Mouse (Mus musculus) MEL (cell line): ENCODE data around the gene Larp1b. TPM values are rescaled to one million over a fixed set of nuclear protein-coding genes. Genes with fewer than 3 reads are reported as not detected.

Source experiments
- DNase-seq: peaks from one replicate; pipeline ENCODE4 v3.0.0; 2011; ENCODE audit warnings: low read depth, low spot score
- H3K27ac ChIP-seq: 2 replicates; pipeline ENCODE4 v1.5.1; 2012; ENCODE audit warnings: low read depth, mild to moderate bottlenecking, control low read depth, low read length, moderate library complexity; ENCODE audit not compliant: control insufficient read depth
- H3K27me3 ChIP-seq, 2 experiments: fragments of 150-350 bp in 1 of 2; sonication (generic) in 1 of 2; 2 replicates each; pipeline ENCODE4 v1.6.1; 2012; ENCODE audit warnings: low read length in 2 of 2, mild to moderate bottlenecking in 2 of 2, improper control_type of control experiment in 1 of 2, moderate library complexity in 1 of 2; ENCODE audit not compliant: insufficient read depth in 2 of 2, control insufficient read depth in 1 of 2
- H3K36me3 ChIP-seq, 2 experiments: 2 replicates each; pipeline ENCODE4 v1.6.1; 2012 to 2014; ENCODE audit warnings: low read length in 2 of 2, improper control_type of control experiment in 1 of 2, inconsistent platforms in 1 of 2, mild to moderate bottlenecking in 1 of 2; ENCODE audit not compliant: insufficient read depth in 2 of 2, control insufficient read depth in 1 of 2
- H3K4me1 ChIP-seq, 2 experiments: fragments of 150-350 bp in 1 of 2; sonication (generic) in 1 of 2; 2 replicates each; pipeline ENCODE4 v1.6.1; 2012; ENCODE audit warnings: low read length in 2 of 2, improper control_type of control experiment in 1 of 2, mild to moderate bottlenecking in 1 of 2; ENCODE audit not compliant: insufficient read depth in 2 of 2, control insufficient read depth in 1 of 2
- H3K4me3 ChIP-seq, 2 experiments: fragments of 150-350 bp in 1 of 2; sonication (generic) in 1 of 2; 2 replicates each; pipeline ENCODE4 v1.5.1; 2012; ENCODE audit warnings: low read depth in 2 of 2, low read length in 2 of 2, mild to moderate bottlenecking in 2 of 2, moderate library complexity in 2 of 2, control low read depth in 1 of 2, improper control_type of control experiment in 1 of 2; ENCODE audit not compliant: control insufficient read depth in 1 of 2, insufficient read depth in 1 of 2
- H3K79me2 ChIP-seq: 2 replicates; pipeline ENCODE4 v1.6.1; 2012; ENCODE audit warnings: mild to moderate bottlenecking, low read length, moderate library complexity; ENCODE audit not compliant: control insufficient read depth, poor library complexity, insufficient read depth
- H3K9ac ChIP-seq: 2 replicates; pipeline ENCODE4 v1.6.1; 2012; ENCODE audit warnings: low read depth, mild to moderate bottlenecking, control low read depth, low read length, moderate library complexity; ENCODE audit not compliant: control insufficient read depth, poor library complexity, severe bottlenecking
- H3K9me3 ChIP-seq: fragments of 150-350 bp; sonication (generic); replicated peaks from 2 replicates; pipeline ENCODE4 v1.6.1; 2012; ENCODE audit warnings: mild to moderate bottlenecking, low read length, improper control_type of control experiment, moderate library complexity; ENCODE audit not compliant: insufficient read depth
- BHLHE40 ChIP-seq: IDR thresholded peaks from 2 replicates; pipeline ENCODE4 v1.6.1; 2012; ENCODE audit warnings: low read depth, mild to moderate bottlenecking, inconsistent platforms, low read length, improper control_type of control experiment, borderline replicate concordance
- CHD1 ChIP-seq: IDR thresholded peaks from 2 replicates; pipeline ENCODE4 v1.6.1; 2012; ENCODE audit warnings: low read depth, mild to moderate bottlenecking, inconsistent platforms, low read length, improper control_type of control experiment
- E2F4 ChIP-seq: IDR thresholded peaks from 2 replicates; pipeline ENCODE4 v1.6.1; 2011; ENCODE audit warnings: low read depth, low read length, improper control_type of control experiment, borderline replicate concordance
- ELF1 ChIP-seq: IDR thresholded peaks from 2 replicates; pipeline ENCODE4 v1.6.1; 2014; ENCODE audit warnings: low read depth, mild to moderate bottlenecking, inconsistent platforms, low read length, improper control_type of control experiment, moderate library complexity
- EP300 ChIP-seq, 2 experiments: IDR thresholded peaks; 2 replicates each; pipeline ENCODE4 v1.6.1; 2011; ENCODE audit warnings: improper control_type of control experiment in 2 of 2, low read length in 2 of 2, low read depth in 1 of 2, mild to moderate bottlenecking in 1 of 2
- ETS1 ChIP-seq: IDR thresholded peaks from 2 replicates; pipeline ENCODE4 v1.6.1; 2012; ENCODE audit warnings: low read depth, mild to moderate bottlenecking, inconsistent platforms, low read length, improper control_type of control experiment, moderate library complexity
- GATA1 ChIP-seq: IDR thresholded peaks from 2 replicates; pipeline ENCODE4 v1.6.1; 2011; ENCODE audit warnings: low read depth, low read length, improper control_type of control experiment
- KAT2A ChIP-seq: conservative IDR thresholded peaks from 2 replicates; pipeline ENCODE4 v1.6.1; 2012; ENCODE audit warnings: low read depth, low read length, improper control_type of control experiment, inconsistent platforms
- MAX ChIP-seq: IDR thresholded peaks from 2 replicates; pipeline ENCODE4 v1.6.1; 2011; ENCODE audit warnings: low read length, improper control_type of control experiment
- MAZ ChIP-seq: IDR thresholded peaks from 2 replicates; pipeline ENCODE4 v1.6.1; 2012; ENCODE audit warnings: low read depth, mild to moderate bottlenecking, inconsistent platforms, low read length, improper control_type of control experiment
- MXI1 ChIP-seq: IDR thresholded peaks from 2 replicates; pipeline ENCODE4 v1.6.1; 2011; ENCODE audit warnings: mild to moderate bottlenecking, low read depth, low read length, improper control_type of control experiment
- MYB ChIP-seq: IDR thresholded peaks from 2 replicates; pipeline ENCODE4 v1.6.1; 2011; ENCODE audit warnings: mild to moderate bottlenecking, low read depth, low read length, improper control_type of control experiment
- MYC ChIP-seq: IDR thresholded peaks from 2 replicates; pipeline ENCODE4 v1.6.1; 2011; ENCODE audit warnings: low read depth, mild to moderate bottlenecking, low read length, improper control_type of control experiment, moderate library complexity
- NELFE ChIP-seq: IDR thresholded peaks from 2 replicates; pipeline ENCODE4 v1.6.1; 2011; ENCODE audit warnings: low read depth, low read length, improper control_type of control experiment
- POLR2A ChIP-seq, 2 experiments: IDR thresholded peaks; 2 replicates each; pipeline ENCODE4 v1.6.1; 2011 to 2012; ENCODE audit warnings: low read length in 2 of 2, mild to moderate bottlenecking in 2 of 2, control low read depth in 1 of 2, improper control_type of control experiment in 1 of 2, low read depth in 1 of 2, moderate library complexity in 1 of 2; ENCODE audit not compliant: control insufficient read depth in 1 of 2, insufficient read depth in 1 of 2, poor library complexity in 1 of 2
- POLR2AphosphoS5 ChIP-seq: IDR thresholded peaks from 2 replicates; pipeline ENCODE4 v1.6.1; 2012; ENCODE audit warnings: low read depth, borderline replicate concordance, mild to moderate bottlenecking, inconsistent platforms, low read length, moderate library complexity, mixed read lengths
- RAD21 ChIP-seq: IDR thresholded peaks from 2 replicates; pipeline ENCODE4 v1.6.1; 2011; ENCODE audit warnings: mild to moderate bottlenecking, low read depth, low read length, improper control_type of control experiment
- RCOR1 ChIP-seq: IDR thresholded peaks from 2 replicates; pipeline ENCODE4 v1.6.1; 2012; ENCODE audit warnings: low read depth, mild to moderate bottlenecking, inconsistent platforms, low read length, improper control_type of control experiment
- SIN3A ChIP-seq: IDR thresholded peaks from 2 replicates; pipeline ENCODE4 v1.6.1; 2012; ENCODE audit warnings: low read length, improper control_type of control experiment, inconsistent platforms
- SMC3 ChIP-seq: IDR thresholded peaks from 2 replicates; pipeline ENCODE4 v1.6.1; 2011; ENCODE audit warnings: low read depth, low read length, improper control_type of control experiment
- TCF12 ChIP-seq: IDR thresholded peaks from 2 replicates; pipeline ENCODE4 v1.6.1; 2014; ENCODE audit warnings: low read depth, mild to moderate bottlenecking, inconsistent platforms, low read length, improper control_type of control experiment, moderate library complexity
- UBTF ChIP-seq: IDR thresholded peaks from 2 replicates; pipeline ENCODE4 v1.6.1; 2012; ENCODE audit warnings: low read depth, mild to moderate bottlenecking, inconsistent platforms, low read length, improper control_type of control experiment, moderate library complexity, borderline replicate concordance; ENCODE audit not compliant: insufficient read depth
- USF1 ChIP-seq: IDR thresholded peaks from 2 replicates; pipeline ENCODE4 v1.6.1; 2014; ENCODE audit warnings: low read depth, mild to moderate bottlenecking, inconsistent platforms, low read length, improper control_type of control experiment, moderate library complexity
- USF2 ChIP-seq, 2 experiments: IDR thresholded peaks; 2 replicates each; pipeline ENCODE4 v1.6.1; 2011 to 2012; ENCODE audit warnings: improper control_type of control experiment in 2 of 2, low read length in 2 of 2, borderline replicate concordance in 1 of 2, inconsistent platforms in 1 of 2, low read depth in 1 of 2, mild to moderate bottlenecking in 1 of 2; ENCODE audit not compliant: insufficient read depth in 1 of 2
- ZC3H11A ChIP-seq: IDR thresholded peaks from 2 replicates; pipeline ENCODE4 v1.6.1; 2012; ENCODE audit warnings: low read depth, mild to moderate bottlenecking, inconsistent platforms, low read length, improper control_type of control experiment
- ZNF384 ChIP-seq: IDR thresholded peaks from 2 replicates; pipeline ENCODE4 v1.6.1; 2012; ENCODE audit warnings: low read depth, mild to moderate bottlenecking, inconsistent platforms, low read length, improper control_type of control experiment
- polyA plus RNA-seq, 2 experiments: library from polyadenylated mRNA; stranded (reverse) in 1 of 2; unstranded in 1 of 2; fragments of >175 nt in 1 of 2; fragments of >200 nt in 1 of 2; gene quantifications; 2 replicates each; pipeline versions ENCODE4 v1.2.1 to v1.2.4; 2012; ENCODE audit warnings: low replicate concordance in 2 of 2, low read depth in 1 of 2; ENCODE audit not compliant: insufficient read length in 2 of 2, insufficient read depth in 1 of 2, missing spikeins in 1 of 2
- total RNA-seq: library from RNA; depleted of rRNA; stranded (reverse); fragments of 300-350 nt; gene quantifications from 2 replicates; pipeline ENCODE4 v1.2.3, GENCODE M21; 2012

Gene Larp1b
- total and polyA plus RNA-seq, 3 experiments = 30.4 to 33.3 TPM; not detected in 1

DNA sequence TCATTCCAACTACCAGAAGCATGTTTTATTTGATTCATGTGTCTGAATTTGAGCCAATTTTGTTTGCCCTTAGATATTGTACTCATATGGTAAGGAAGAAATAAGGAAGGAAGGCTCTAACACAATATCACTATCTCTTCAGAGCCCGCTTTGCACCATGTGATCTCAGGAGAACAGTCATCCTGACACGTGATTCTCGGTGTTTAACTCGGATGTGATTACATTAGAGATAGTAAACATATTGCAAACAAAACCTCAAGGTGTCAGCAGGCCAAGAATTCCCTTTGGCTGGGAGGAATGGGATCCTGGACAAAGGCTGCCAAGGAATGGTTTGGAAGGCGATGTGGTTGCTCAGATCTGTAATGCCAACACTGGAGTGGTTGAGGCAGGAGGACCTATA, 11.4 kb upstream of the Larp1b start:
- peak; percentile 69 for DNase-seq
- no peaks in the 10 kb centered on the region for H3K79me2 ChIP-seq
- H3K9ac ChIP-seq = no peak overlapping the region
- H3K9me3 ChIP-seq = no peaks in the 10 kb centered on the region
- no peak overlapping the region for H3K4me3 ChIP-seq
- H3K27me3 ChIP-seq = no peaks in the 10 kb centered on the region
- peaks cover 0 to 7% of the 10 kb centered on the region in 2 experiments; a peak in 3 of 4 replicates for H3K36me3 ChIP-seq
- TF ChIP-seq UBTF = no peak
- no peak for TF ChIP-seq E2F4
- no peak for TF ChIP-seq RAD21
- TF ChIP-seq CHD1 = no peak
- TF ChIP-seq SIN3A = peak; percentile 44
- no peak for TF ChIP-seq KAT2A
- peak; percentile 96 for TF ChIP-seq MAX
- TF ChIP-seq POLR2AphosphoS5 = no peak
- TF ChIP-seq TCF12 = peak; percentile 33; the same call in 1 of the 2 replicates
- TF ChIP-seq BHLHE40 = peak; percentile 88
- TF ChIP-seq RCOR1 = peak; percentile 47; the same call in 1 of the 2 replicates
- no peak for TF ChIP-seq ELF1
- peak; percentile 77; the same call in 1 of the 2 replicates for TF ChIP-seq MYC
- TF ChIP-seq EP300 (IDR thresholded peaks at IDR 0.05; ENCODE audit: low read depth in 1 of 2, low read length in 2 of 2) = peak; percentile 49 to 72; a peak in 3 of 4 replicates
- no peak for TF ChIP-seq POLR2A (IDR thresholded peaks at IDR 0.05; ENCODE audit: control insufficient read depth in 1 of 2, insufficient read depth in 1 of 2, low read depth in 1 of 2, low read length in 2 of 2, poor library complexity in 1 of 2)
- TF ChIP-seq USF2 (IDR thresholded peaks at IDR 0.05; ENCODE audit: borderline replicate concordance in 1 of 2, insufficient read depth in 1 of 2, low read depth in 1 of 2, low read length in 2 of 2) = peak in 1 of 2 experiments; percentile 86; a peak in 2 of 4 replicates
- TF ChIP-seq MYB = no peak
- peak; percentile 71 for TF ChIP-seq GATA1
- TF ChIP-seq MAZ = no peak
- no peak for TF ChIP-seq ZNF384
- no peak for TF ChIP-seq NELFE
- TF ChIP-seq MXI1 = peak; percentile 80
- no peak for TF ChIP-seq ZC3H11A
- TF ChIP-seq SMC3 = no peak
- TF ChIP-seq USF1 = peak; percentile 94
- TF ChIP-seq ETS1 = peak; percentile 82
- TF ChIP-seq, all 39 proteins: peak for 12
- Histone ChIP-seq H3K27ac (peak overlapping the region; percentile 17; the same call in 1 of the 2 replicates), H3K4me1 (peaks cover 3 to 5% of the 10 kb centered on the region in 2 experiments; a peak in 3 of 4 replicates)
